Mouse (Mus musculus) layer of hippocampus, adult 9-11 months (tissue): ENCODE results near the gene Sos1.

Experiments used
- DNase-seq: peaks from one replicate; pipeline ENCODE4 v3.0.0; 2022

Sos1 gene

GRCm38 (mm10) chr17:80480031-80480854, at the start of gene Sos1:
Gene Sos1 (minus strand): TSS chr17:80480453.
- peak; percentile 93 for DNase-seq

- DNase-seq: no peak
These were observed 43.0 kb upstream of the Sos1 start for GRCm38 (mm10) chr17:80523231-80523630.

GRCm38 (mm10) chr17:80522229-80522556, 41.9 kb upstream of the Sos1 start:
- no peak for DNase-seq

GRCm38 (mm10) chr17:80521521-80522228, 41.4 kb upstream of the Sos1 start:
- DNase-seq: no peak

GRCm38 (mm10) chr17:80520537-80520936, 40.3 kb upstream of the Sos1 start:
- DNase-seq: no peak

GRCm38 (mm10) chr17:80518811-80519210, 38.6 kb upstream of the Sos1 start:
- no peak for DNase-seq

DNA sequence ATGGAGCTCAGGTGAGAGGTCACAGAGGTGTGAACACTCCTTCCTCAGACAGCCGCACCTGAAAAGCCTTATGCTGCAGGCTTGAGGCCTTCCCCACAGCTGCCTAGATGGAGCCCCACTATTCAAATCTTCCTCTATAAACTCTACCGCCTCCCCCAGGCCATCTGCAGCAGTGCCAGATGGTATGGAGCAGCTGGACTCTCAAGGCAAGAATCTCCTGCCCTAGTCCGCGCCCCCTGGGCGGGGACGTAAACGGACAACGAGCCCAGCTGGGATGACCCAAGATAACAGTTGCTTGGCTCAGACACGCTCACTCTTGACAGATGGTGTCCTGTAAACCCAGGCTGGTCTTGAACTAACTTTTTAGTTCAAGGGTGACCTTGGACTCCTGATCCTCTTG, 37.0 kb upstream of the Sos1 start:
- DNase-seq: no peak

DNA sequence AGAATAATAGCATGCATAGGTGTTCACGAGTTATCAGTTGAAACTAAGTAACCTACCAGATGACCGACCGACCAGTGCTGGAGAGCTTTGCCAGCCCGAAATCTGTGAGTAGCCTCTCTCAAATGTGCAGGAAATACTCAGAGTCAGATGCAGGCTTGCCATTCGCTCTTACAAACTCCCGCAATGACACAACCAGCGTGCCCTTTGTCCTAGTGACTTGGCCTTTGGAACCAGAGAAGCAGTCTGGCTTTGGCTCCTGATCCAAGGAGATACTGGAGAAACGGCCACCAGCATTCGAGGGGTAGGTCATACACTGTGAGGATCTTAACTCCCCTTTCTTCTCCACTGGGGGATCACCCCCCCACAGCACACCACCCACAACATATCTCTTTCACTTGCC, 35.7 kb upstream of the Sos1 start:
- no peak for DNase-seq

GRCm38 (mm10) chr17:80515513-80515912, 35.3 kb upstream of the Sos1 start:
- DNase-seq: no peak

GRCm38 (mm10) chr17:80513766-80514165, 33.5 kb upstream of the Sos1 start:
- DNase-seq: no peak

DNA sequence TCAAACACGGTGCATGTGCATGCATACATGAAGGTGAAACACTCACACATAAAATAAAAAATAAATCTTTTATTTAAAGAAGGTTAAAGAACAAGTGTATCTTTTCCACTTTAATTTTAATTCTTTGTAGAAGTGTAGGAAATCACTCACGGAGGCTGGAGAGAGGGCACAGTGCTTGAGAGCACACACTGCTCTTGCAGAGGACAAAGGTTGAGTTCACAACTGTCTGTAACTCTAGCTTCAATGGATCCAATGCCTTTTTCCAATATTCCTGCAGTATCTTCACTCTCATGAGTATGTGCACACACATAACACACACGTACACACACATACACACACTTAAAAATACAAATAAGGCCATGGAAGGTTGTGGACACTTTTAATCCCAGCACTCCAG, 30.2 kb upstream of the Sos1 start:
- DNase-seq: no peak

- no peak for DNase-seq
These were observed 29.5 kb upstream of the Sos1 start for GRCm38 (mm10) chr17:80509494-80510458.

DNA sequence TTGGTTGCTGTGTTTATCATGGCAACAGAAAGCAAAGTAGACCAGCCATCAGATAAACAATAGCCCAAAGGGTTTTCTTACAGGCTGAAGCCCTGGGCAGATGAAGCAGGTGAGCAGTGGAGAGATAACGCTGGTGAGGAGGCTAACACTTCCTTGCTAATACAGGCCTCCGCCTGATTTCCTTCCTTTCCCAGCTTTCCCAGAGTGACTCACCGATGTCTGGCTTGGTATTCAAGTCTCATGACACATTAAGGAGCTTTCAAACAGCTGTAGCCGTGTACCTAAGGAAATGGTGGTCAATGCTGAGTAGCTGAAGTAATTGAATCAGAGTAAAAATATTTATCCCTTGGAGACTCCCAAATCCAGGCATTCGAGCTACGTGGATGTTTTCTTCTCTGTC, 25.5 kb upstream of the Sos1 start:
- no peak for DNase-seq

- no peak for DNase-seq
These were observed 25.1 kb upstream of the Sos1 start for GRCm38 (mm10) chr17:80505342-80505741.

DNA sequence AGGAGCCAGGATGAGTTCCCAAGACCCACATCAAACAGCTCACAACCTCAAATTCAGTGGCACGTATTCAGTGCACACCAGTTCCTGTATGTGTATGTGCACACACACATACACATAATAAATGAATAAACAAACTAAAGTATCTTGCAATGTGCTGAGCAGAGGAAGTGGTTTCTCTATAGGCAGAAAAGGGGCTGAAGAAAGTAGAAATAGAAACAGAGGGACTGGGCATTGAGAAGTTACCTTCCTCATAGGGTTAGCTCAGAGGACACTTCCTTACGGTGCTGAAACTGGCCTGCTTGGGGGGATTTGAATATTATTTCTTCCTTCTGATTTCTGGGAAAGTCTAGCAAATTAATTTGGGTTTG, 21.5 kb upstream of the Sos1 start:
- DNase-seq: no peak

- no peak for DNase-seq
These were observed 21.0 kb upstream of the Sos1 start for GRCm38 (mm10) chr17:80501037-80501804.

DNA sequence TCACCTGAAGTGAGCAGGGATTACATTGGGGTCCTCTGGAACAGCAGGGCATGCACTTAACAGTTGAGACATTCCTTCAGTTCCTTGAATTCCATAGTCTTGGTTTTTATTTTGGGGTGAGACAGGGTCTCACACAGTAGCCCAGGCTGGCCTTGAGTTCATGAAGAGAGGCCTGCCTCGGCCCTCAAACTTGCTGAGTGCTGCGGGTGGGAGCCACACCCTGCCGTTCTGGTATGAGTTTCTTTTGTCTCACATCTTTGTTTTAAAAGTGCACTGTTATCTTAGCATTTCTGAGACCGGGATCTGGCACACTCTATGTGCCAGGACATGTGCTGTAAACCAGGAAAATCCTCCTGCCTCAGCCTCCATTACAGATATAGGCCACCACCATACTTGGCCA, 19.8 kb upstream of the Sos1 start:
- DNase-seq: no peak

DNA sequence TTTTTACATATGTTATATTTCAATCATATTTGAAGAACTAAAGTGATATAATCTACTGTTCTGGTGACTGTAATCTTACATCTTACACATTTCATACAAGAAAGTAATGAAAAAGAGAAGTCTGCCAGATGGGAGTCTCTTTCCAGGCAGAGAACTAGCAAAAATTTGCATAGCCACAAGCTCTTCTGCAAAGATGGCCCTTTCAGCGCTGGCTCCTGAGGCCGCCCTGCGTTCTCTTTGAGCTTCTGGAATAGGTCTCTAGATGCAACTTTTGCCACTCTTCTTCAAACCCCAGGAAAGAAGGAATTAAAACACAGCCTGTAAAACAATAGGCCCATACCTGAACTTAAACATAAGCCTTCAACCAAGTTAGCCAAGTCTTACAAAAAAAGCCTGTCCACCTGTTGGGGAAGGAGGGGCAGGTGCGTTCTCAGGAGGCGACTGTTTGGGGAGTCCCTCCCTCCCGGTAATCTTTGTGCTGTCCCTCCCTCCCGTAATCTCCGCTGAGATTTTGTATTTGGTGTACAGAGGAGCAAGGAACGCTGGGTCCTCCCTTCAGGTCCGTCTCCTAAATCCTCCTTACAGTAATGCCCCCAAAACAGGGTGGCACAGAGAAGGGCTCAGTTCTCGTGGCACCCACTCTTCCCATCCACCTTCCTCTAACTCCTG, 18.5 kb upstream of the Sos1 start:
- no peak for DNase-seq

DNA sequence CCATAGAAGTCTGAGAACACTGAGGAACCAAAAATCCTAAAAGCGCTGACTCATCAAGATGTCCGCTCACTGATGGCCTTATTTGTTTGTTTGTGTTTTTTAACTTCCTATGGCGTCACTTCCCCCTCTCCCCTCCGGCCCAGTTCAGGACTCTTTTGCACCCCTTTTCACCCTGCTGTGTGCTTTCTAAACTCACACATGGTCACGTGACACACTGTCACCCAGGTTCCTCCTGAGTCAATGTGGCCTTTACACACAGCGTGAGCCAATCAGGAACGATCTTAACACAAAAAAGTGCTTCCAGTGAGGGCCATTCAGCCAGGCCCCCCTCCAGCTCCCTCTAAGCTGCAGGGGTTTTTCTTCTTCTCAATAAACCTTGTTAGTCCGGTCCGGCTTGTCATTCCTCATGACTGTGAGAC, 16.9 kb upstream of the Sos1 start:
- DNase-seq: no peak

DNA sequence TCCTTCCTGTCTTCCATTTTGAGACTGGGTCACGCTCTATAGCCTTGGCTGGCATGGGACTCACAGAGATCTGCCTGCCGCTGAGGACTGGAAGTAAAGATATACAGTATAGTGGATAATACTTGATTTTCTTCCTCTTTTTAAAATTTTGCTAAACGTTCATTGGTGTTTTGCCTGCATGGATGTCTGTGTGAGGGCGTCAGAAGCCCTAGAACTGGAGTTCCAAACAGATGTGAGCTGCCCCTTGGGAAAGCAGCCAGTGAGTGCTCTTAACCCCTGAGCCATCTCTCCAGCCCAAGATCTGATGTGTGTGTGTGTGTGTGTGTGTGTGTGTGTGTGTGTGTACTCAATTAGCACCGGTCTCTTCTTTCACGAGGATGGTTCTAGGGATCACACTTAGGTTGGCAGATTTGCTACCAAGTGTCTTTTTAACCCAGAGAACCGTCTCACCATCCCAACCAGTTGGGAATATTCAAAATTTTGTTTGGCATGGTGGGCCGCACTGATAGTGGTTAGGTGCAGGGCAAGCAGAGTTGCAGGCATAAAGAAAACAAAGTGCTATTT, 16.4 kb upstream of the Sos1 start:
- no peak for DNase-seq

DNA sequence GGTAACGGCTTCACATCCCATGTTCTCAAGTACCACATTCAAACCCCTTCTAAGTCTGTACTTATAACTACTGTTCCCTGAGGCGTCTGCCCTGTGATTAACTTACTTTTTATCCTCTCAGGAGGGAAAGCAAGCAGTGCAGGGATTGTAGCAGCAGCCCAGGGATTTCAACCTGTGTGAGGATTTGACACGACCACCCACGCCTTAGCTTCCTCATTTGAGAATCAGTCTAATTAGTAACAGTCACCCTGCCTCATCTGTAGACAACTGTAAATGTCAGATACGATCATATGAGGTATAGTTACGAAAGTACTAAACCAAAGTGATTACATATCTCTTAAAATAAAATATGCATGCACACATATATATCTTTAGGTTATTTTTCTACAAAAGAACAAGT, 15.9 kb upstream of the Sos1 start:
- DNase-seq: no peak

DNA sequence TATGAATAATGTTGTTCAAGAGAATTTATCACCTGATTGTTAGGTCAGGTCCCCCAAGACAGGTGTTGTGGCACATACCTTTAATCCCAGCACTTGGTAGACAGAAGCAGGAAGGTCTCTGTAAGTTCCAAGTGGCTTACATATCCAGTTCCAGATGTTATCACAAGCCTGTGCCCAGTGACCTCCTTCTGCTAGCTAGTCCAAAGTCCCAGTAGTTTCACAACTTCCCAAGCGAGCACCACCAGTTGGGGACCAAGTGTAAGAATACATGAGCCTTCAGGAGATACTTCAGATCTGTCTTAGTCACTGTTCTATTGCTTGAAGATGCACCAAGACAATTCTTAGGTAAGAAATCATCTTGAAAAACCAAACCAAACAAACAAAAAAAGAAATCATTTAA, 13.6 kb upstream of the Sos1 start:
- DNase-seq: no peak
